Mouse (Mus musculus): ENCODE results near the gene Ampd2.

Ampd2 gene

DNA sequence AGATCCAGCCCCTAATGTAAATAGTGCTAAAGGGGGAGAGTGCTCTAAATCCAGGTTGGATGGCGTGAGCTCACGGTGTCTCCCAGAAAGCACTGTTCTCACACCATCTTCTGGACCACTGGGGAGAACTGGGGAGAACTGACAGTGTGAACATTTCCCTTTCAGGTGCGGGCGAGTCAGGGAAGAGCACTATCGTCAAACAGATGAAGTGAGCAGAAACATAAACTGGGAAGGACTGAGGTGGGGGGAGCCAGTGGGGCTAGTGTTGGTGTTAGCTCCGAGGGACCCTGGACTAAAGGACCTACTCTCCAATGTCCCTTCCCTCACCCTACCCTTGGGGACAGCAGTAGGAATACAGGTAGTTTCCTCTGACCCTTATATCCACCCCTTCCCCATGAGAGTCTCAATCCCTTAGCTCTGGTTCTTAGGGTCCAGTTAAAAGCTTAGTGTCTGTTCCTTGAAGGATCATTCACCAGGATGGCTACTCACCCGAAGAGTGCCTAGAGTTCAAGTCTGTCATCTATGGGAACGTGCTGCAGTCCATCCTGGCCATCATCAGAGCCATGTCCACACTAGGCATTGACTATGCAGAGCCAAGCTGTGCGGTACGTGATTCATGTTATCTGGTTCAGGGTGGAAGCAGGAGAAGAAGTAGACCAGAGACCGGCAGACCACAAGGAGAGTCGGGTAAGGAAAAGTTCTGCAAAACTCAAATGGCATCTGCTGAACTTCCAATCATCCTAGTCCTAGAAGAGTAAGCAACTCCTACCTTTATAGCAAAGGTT, 8.7 kb upstream of the Ampd2 start:
- DNase-seq: no peak

DNA sequence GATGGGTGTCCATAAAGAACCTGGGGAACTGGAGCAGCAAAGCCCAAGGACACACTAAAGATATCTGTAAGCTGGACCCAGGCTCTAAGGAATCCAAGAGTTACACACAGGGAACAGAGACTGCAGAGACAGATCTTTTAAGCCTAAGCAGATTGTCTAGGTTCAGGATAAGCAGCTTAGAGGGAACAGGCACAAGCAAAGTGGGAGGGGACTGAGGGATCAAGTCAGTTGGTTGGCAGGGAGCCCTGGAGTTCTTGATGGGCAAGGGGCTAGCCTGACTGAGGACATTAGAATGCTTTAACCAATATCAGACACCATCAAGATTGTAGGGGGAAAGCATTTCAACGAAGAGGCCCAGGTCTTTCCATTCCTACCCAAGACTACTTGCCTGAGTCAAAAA, 7.7 kb upstream of the Ampd2 start:
- no peak for DNase-seq

DNA sequence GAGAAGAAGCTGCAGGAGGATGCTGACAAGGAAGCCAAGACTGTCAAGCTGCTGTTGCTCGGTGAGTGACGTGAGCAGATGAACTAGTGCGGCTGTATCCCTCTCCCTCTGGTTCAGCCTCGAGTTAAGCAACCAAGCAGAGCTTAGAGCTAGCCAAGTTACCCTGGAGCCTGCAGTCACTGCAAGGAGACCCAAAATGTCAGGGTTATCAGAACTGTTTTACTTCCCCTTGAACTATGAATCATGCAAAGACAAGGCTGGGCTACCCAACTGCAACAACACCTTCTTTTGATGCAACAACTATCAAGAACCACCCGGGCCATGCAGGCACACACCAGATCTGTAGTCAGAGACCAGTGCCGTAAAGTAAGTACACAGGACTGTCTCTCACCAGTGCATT, 6.9 kb upstream of the Ampd2 start:
- DNase-seq: no peak

DNA sequence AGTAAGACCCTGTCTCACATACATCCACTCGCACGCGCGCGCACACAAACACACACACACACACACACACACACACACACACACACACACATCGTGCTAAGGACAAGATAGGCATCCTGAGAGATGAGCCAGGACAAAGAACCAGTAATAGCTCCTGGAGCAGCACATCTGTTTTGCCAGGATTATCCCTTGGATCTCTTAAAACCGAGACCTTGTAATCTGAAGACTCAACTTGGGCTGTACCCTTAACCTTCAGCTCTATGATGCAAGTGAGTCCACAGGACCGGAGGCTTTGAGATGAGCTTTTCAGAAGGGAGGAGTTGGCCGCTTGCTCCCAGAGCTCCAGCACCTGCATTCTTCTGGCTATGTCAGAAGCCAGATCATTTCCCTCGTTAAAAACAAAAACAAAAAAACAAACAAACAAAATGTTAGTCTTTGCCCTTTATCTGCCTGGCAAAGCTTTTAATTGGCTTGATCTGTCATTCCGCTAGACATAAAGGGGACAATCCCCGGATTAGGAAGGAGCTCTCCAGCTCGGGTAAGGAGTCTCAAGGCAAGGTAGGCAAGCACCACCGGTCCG, 6.2 kb upstream of the Ampd2 start, which contains the start of gene Gnat2:
TSS of gene Gnat2 (plus strand) at position 254 of the 580 bp plus-strand sequence.
- no peak for DNase-seq

DNA sequence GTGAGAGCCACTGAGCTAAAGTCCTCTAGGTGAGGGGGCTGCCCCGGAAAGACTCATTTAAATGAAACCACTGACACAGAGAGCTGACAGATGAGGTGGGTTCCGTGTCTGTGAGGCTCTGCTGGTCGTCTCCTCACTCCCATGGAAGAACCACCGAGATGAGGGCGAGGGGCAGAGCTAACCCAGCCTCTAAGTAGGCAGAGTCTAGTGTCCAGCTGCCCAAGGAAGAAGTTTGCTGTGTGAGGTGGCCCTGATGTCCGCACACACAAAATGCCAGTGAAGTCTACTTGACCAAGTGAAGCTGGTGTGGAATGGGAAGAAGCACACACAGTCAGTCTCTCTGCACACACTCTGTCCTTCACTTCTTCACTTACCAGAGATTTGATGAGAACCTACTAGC, 5.6 kb upstream of the Ampd2 start:
- no peak for DNase-seq

DNA sequence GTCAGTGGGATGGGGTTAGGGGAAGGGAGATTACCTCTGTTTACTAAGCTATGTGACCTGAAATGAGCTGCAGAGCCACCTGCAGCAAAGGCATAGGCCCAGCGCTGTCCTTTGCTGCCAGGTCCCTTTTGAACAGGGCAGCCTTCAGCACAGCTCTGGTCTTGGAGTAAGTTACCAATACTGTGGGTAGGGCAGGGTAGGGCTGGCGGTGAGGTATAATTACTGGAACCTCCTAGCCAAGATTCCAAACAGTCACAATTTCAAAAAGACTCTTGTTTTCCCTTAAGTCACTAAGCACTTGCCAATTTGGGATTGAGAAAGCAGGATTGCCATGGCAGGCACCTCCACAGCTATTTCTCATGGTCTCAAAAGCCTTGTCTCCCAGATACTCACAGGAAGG, 4.1 kb upstream of the Ampd2 start:
- DNase-seq: no peak

DNA sequence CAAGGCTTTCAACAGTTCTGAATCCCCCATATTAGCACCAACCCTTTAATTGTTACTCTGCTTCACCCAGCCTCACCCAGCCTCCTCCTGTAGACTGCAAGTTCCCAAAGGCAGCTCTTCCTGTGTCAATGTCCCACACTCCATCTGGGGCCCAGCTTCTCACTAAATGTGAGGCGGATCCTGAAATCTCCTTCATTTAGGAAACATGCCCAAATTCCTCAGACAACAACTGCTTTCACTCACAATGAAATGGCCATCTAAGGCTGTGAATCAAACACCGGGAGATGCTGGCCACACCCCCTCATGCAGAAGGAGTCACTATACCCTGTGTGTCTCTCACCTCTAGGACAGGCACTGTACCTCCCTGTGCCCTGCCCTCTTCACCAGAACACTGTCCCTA, 3.5 kb upstream of the Ampd2 start:
- DNase-seq: no peak

DNA sequence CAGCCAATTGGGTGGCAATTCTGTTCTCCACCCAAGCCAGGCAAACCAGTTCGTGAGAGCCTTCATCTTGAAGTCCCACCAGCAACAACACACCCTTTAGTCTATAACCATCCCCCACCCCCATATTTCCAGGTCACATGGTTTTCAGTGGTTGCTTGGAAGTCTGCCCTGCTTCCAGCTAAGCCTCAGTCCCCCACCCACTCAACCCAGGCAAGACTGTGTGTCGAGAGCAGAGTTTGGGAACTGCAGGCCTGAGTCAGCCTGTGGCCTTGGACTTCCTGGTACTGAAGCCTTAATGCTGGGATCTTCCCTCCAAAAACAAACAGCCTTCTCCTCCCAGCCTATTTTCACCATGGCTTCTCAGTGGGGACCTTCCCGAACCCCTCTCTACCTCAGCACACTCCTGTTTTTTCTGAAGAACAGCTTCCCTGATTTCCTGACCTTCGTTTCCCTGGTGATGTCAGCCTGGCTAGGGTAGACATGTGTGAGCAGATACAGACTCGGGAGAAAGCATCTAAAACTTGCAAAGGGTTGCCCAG, 2.5 kb upstream of the Ampd2 start:
- no peak for DNase-seq

DNA sequence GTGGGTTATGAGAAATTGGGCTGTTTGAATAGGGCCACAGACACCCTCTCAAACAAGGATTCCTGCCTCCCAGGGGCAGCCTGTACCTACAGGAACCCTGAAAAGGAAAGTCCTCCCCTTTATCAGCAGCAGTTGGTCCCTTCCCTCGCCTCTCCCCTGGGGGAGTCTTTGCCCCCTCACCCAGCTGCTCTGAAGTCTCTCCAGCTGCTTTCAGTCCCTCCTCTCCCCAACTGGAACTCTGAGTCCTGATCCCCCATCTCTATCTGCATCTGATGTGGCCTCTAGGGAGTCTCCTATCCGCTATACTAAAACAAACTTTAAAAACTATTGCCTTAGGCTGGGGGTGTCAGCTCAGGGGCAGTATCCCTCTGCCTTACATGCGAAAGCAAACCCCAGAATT, 878 bp upstream of the Ampd2 start:
- no peak for DNase-seq

DNA sequence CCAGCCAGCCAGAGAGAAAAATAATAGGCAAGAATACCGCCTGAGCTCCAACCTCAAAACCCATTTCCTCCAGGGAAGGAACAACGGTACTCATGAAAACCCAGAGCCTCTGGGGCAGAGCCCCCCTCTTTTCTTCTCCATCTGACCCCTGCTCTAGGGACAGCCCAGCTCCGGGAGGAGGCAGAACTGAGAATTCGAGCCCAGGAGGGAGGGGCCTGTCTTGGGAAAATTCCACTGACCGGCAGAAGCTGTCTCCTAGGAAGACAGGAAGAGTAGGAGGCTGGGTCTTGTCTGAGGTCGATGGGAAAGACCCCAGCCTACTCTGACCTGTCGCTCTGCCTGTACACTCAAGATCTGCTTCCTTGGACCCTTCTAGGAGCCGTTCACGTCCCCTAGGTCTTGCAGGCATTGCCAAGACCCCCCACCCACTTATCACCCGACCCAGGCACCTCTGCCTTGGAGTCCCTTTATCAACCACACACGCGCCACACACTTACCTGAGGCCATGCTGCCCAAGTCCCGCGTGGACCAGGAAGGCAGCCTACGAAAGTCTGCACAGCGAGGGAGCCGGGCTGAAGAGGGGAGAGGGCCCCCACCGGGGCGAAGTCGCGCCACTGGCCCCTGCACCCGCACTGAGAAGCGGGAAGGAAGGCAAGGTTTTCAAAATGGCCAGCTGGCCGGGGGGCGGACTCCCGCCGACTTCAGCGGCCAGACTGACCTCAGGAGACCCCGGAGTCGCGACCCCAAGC, 556 bp downstream of the Ampd2 start:
- DNase-seq: peak; percentile 79 to 90

DNA sequence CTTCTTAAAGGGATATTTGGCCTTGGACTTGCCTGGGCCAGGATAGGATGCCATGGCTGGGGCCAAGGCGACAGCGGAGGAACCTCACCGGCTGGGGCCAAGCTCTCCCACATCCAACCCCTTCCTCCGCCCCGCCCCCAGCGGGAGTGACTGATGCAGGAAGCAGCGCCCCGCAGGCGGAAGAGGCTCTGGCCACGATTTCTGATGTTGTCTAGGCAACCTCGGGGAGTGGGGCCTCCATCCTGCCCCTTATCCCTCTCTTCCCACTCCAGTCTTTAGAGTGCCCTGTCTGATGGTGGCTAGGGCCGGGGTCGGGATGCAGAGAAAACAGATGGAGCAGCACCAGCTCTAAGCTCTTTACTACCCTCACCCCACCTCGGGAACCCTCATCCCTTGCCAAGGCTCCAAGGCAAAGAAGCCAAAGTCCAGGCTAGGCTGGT, 1.1 kb downstream of the Ampd2 start:
- peak; percentile 95 to 98 for DNase-seq

DNA sequence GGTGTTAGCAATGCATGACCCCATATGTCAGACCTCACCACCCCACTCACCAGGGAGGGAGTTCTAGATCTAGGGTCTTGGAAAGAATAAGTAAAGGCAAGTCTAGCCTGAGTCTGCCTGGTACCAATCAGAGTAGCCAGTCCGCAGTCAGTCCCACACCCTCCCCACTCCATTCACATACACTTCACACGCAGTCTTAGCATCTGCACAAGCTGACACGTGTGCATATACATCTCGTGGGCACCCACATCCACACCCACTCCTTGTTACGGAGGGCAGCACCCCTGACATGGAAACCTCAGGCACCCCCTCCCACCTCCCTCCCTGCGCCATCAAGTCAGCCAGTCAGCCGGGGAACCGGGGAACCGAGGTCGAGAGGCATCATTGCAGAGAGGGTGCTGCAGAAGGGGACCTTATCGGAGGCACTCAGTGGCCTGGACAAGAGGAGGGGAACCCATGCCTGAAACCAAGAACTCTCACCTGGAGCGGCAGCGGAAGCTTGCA, 1.6 kb downstream of the Ampd2 start:
- no peak for DNase-seq

DNA sequence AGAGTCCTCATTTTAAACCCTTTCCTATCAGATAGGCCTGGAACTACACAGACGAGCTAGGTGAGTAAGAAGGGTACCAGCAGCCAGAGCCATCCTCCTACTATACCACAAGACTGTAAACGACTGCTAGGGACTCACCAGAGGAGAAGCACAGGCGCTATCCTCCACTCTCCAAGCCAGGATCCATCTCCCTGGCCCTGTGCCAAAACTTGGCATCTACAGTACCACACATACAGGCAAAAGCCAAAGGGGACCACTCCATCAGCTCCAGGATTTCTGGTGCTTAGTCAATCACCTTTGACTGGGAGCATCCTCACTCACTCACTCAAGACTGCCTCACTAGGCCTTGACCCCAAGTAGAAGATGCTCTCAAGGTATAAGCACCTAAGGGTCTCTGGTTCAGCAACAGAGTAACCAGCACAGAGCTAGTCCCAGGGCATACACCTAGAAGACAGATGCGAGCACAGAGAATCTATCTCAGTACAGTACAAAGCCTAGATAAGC, 2.5 kb downstream of the Ampd2 start:
- DNase-seq: peak; percentile 58 to 63

DNA sequence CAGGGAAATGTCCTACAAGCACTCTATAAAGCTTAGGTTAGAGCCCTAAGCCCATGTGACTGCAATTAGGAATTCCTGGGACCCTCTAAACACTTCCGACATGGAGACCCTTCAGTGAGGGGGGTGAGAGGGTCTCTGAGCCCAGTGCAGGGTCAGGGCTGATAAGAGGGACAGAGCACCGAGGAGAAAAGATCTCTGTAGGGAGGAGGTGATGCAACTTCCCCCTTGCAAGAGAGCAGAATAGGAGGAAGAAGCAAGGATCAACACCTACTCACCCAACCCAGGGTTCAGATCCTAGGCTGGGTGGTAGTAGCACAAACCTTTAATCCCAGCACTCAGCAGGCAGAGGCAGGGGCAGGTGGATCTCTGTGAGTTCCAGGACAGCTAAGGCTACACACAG, 3.3 kb downstream of the Ampd2 start:
- DNase-seq: no peak

DNA sequence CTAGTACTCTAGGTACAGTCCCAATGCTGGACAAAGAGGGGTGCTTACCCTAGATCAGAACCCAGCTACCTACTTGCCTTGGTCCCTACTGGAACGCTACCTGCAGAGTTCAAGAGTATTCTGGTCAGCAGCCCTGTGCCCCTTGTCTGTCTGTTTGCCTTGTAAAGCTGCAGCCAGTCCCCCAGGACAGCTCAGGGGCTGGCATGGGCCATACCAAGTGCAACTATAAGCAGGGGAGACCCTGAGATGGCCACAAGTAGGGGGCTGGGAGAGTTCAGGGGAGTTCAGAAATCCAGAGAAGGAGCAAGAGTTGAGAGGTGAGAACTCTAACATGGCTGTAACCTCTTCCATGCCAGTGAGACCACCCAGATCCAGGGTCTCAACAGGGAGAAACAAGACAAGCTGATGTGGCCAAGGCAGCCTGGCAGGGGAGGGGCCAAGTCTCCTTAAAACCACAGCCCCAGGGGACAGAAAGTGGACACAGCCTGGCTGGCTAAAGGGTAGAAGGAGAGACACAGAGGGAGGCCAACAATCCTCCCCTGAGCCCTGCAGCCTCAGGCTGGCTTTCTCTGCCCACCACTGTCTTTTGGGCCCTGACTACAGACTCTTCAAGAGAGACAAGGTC, 4.1 kb downstream of the Ampd2 start:
- DNase-seq: no peak

DNA sequence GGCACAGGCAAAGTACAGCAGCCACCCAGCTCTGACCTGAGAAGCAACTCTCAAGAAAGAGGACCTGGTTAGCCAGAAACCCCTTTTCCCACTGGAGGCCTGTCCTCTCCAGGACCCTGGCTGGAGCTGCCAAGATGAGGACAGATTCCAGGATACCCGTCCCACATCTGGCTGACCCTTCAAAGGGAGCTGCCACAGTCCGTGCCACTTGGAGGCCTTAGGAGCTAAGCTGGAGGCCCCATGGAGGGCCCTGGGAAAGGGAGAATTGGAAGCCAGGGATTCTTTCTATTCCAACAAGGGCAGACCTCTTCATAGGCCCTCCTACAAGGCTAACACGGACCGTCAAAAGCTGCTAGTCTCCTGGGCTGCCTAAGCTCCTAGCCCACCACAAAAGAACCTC, 4.8 kb downstream of the Ampd2 start:
- DNase-seq: no peak

DNA sequence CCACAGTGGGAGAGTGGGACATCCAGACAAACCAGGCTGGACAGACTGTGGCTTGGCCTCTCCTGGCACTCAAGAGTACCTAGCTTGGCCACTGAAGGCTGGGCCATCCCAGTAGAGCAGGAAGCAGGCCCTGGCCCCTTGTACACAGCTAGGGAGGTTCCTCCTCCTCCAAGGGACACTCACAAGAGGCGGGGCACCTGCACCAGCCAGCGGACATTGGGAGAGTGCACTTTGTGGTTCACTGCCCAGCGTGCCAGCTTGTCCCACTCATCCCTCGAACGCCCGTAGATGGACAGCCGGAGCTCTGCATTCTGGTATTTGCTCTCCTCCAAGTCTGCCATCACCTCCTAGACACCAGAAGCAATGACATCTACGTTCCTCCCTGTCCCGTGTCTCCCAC, 9.6 kb downstream of the Ampd2 start:
- no peak for DNase-seq

DNA sequence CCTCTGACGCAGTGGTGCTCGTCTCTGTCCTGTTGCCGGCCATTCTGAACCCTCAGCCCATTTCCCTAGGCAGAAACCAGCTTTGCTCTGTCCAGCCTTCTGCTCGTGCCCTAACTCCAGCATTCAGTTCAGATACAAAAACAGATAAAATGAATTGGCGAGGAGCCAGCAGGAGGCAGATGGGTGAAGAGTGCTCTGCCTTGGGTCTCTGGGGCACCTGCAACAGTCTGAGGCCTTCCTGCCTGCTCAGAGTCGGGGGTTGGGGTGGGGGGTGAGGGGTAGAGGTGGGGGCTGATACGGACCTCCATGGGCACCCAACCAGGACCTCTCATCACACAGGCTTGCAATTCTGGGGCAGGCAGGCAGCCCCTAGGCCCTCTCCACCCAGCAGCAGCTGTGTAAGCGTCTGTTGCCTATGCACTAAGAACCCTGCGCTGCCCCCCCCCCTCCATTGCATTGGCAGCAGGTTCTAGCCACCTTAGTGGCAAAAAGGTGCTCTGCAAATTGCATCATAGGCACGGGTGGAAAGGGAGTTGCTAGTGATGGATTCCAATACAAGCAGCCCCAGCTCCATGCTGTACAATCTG, 13.4 kb downstream of the Ampd2 start:
- no peak for DNase-seq

DNA sequence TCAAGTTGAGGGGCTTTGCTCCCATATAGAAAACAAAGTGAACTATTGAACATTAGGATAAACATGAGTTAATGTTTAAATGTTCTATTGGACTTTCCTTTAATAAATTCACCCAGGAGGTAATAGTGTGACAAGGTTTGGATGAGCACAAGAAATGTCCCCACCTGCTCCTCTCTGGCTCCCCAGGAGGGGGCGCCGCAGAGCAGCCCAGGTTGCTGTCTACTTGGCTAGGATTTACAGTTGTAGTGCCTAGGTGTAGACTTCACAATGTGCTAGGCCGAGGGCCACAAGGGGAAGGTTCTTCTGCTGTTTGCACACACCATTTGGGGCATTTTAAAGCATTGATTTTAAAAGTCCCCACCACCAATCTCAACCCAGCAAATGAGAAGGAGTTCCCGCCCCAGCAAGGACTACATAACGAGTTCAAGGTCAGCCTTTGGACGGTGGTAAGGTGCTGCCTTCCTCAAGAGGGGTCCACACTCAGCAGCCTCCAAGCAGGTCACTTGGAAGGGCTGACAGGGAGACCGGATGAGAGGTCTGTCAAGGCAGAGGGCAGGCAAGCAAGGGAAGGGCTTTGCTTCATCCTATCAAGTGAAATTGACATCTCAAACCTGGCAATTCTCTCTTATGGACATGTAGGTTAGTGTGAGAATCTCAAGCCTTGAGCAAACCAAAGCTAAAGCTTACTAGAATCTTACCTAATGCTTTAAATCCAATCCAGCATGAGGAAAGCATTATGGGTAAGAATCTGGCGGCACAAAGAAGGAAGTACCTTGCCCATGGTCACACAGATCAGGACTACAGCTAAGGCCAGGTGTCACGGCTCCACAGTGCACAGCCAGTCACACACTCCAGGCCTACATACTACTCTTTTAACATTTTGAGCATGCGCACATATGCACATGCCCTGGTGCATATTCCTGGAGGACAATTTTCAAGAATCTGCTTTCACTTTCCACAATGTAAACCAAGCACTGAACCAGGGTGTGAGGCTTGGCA, 15.9 kb downstream of the Ampd2 start:
- peak; percentile 56 to 80 for DNase-seq

DNA sequence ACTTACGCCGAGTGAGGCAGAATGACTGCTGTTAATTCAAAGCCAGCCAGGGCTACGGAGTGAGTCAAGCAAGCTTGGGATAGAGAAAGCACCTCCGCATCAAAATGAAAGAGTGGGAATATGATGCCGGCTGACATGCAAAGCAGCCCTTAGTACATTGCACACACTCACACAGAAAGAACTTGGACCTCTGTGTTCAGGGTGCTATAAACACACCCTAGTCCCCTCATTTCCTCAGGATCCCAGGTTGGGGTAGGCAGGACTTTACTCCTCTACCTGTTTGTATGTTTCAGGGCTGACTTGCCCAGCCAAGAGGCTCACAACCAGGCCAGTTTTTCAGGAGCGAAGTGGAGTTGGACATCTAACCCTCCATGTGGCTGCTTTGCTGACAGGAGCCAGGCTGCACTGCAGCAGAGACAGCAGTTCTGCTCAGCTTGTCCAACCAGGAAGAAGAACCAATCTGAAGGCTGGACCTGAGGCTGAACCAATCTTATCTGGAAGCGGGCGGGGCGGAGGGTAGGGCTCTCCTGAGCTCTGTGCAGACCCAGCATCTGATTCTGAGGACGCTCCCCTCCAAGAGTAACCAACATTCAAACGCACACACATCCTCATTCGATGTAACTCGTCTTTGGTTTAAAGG, 17.1 kb downstream of the Ampd2 start:
- DNase-seq: no peak

DNA sequence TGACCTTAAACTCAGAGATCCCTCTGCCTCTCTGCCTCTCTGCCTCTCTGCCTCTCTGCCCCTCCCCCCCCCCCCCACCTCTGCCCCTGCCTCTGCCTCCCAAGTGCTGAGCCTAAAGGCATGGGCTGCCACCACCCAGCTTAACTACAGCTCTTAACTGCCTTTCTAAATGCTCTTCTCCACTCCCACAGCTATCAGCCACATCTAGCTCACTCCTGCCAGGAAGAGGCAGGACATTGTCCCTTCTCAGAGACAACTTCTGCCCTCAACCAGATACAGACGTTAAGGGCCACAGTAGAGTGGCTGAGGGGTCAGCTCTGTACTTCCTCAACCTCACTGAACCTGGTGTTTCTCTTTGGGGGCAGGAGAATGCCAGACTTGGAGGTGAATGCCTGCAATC, 17.6 kb downstream of the Ampd2 start:
- no peak for DNase-seq
